In genomic region chr5:3329361-3329760, GRCm38 (mm10) we compare ENCODE assay signal across 34 mouse cellular contexts.
"Had no signal": no experiment of that assay in that cellular context is flagged by ENCODE, and none has a peak within 500 bp of the region (broad histone marks: within the 10 kb centered on the region; RNA-seq: fewer than 3 reads in every experiment).

No protein-coding gene starts in this region.

- DNase-seq: heart, postnatal 10 days; heart, postnatal 14 days; heart, postnatal 36 days; kidney, adult 11 months; kidney, adult 18-20 months; kidney, adult 2 months; kidney, adult 8-10 months; kidney, adult 9 months; kidney, postnatal 10 days; kidney, postnatal 14 days; kidney, postnatal 25 days; kidney, postnatal 36 days; kidney, postnatal 4 days; layer of hippocampus, adult 9-11 months; layer of hippocampus, postnatal 36 days had no signal

- H3K4me1 ChIP-seq: hindbrain, embryonic 12.5 days; hindbrain, embryonic 13.5 days; hindbrain, embryonic 15.5 days; intestine, embryonic 15.5 days; kidney, embryonic 15.5 days had no signal

- H3K4me3 ChIP-seq: heart, embryonic 10.5 days; heart, embryonic 12.5 days; heart, embryonic 13.5 days; heart, embryonic 15.5 days; hindbrain, embryonic 12.5 days; hindbrain, embryonic 13.5 days; hindbrain, embryonic 15.5 days; intestine, embryonic 15.5 days; kidney, embryonic 15.5 days; layer of hippocampus, adult 2 months; left cerebral cortex, adult 2 months had no signal

- H3K27me3 ChIP-seq: heart, embryonic 12.5 days; heart, embryonic 13.5 days; heart, embryonic 15.5 days; hindbrain, embryonic 12.5 days; hindbrain, embryonic 13.5 days; hindbrain, embryonic 15.5 days; intestine, embryonic 15.5 days; kidney, embryonic 15.5 days had no signal

- H3K9ac ChIP-seq: heart, embryonic 12.5 days; heart, embryonic 13.5 days; heart, embryonic 15.5 days; hindbrain, embryonic 12.5 days; hindbrain, embryonic 13.5 days; hindbrain, embryonic 14.5 days; hindbrain, embryonic 15.5 days; intestine, embryonic 15.5 days; kidney, embryonic 15.5 days had no signal

- H3K4me2 ChIP-seq: heart, embryonic 11.5 days; heart, embryonic 12.5 days; heart, embryonic 13.5 days; heart, embryonic 15.5 days; hindbrain, embryonic 12.5 days; hindbrain, embryonic 13.5 days; hindbrain, embryonic 14.5 days; hindbrain, embryonic 15.5 days; intestine, embryonic 15.5 days; kidney, embryonic 15.5 days had no signal

- H3K27ac ChIP-seq: heart, embryonic 10.5 days; heart, embryonic 13.5 days; heart, embryonic 15.5 days; hindbrain, embryonic 12.5 days; hindbrain, embryonic 13.5 days; hindbrain, embryonic 14.5 days; hindbrain, embryonic 15.5 days; hindbrain, postnatal 0 days; intestine, embryonic 15.5 days; kidney, embryonic 15.5 days; kidney, postnatal 0 days; layer of hippocampus, adult 2 months; left cerebral cortex, adult 2 months had no signal

- H3K9me3 ChIP-seq: heart, embryonic 10.5 days; heart, embryonic 12.5 days; heart, embryonic 13.5 days; heart, embryonic 15.5 days; hindbrain, embryonic 12.5 days; hindbrain, embryonic 13.5 days; hindbrain, embryonic 15.5 days; intestine, embryonic 15.5 days; kidney, embryonic 15.5 days had no signal

- H3K36me3 ChIP-seq: heart, embryonic 10.5 days; heart, embryonic 12.5 days; heart, embryonic 13.5 days; heart, embryonic 15.5 days; hindbrain, embryonic 12.5 days; hindbrain, embryonic 13.5 days; hindbrain, embryonic 15.5 days; intestine, embryonic 15.5 days; kidney, embryonic 15.5 days had no signal

- ATAC-seq: hindbrain, embryonic 16.5 days; hindbrain, postnatal 0 days; inflammation-experienced regulatory T-cells, adult 6 months; intestine, embryonic 15.5 days; intestine, embryonic 16.5 days; intestine, postnatal 0 days had no signal
